Mouse (Mus musculus): ENCODE results near the gene 5730409E04Rik. TPM values are rescaled to one million over a fixed set of nuclear protein-coding genes. Genes with fewer than 3 reads are reported as not detected.
A peak's percentile ranks its signal among the peaks of the same experiment; 100 is the strongest.

Gene 5730409E04Rik
- total RNA-seq, 2 experiments from 2014 or later: 10.4 to 13.7 TPM

GRCm38 (mm10) chr4:126637446-126637845, 27.8 kb downstream of the 5730409E04Rik start:
- no peak for DNase-seq

GRCm38 (mm10) chr4:126639339-126639738, 29.7 kb downstream of the 5730409E04Rik start:
- DNase-seq: no peak

- DNase-seq: no peak
Observed at GRCm38 (mm10) chr4:126641901-126642300, 32.3 kb downstream of the 5730409E04Rik start.

- no peak for DNase-seq
Observed at GRCm38 (mm10) chr4:126643815-126644214, 34.2 kb downstream of the 5730409E04Rik start.

GRCm38 (mm10) chr4:126644333-126644963, 34.8 kb downstream of the 5730409E04Rik start:
- DNase-seq: no peak

- DNase-seq: no peak
Observed at GRCm38 (mm10) chr4:126647996-126648910, 38.6 kb downstream of the 5730409E04Rik start.

- DNase-seq: no peak
Observed at GRCm38 (mm10) chr4:126653148-126653547, 43.5 kb downstream of the 5730409E04Rik start.

- peak; percentile 13 for DNase-seq
Observed at GRCm38 (mm10) chr4:126655356-126655755, 45.7 kb downstream of the 5730409E04Rik start.

- no peak for DNase-seq
Observed at GRCm38 (mm10) chr4:126661249-126661648, 51.6 kb downstream of the 5730409E04Rik start.

Small RNA genes lying within 50 kb of the gene (microRNA-seq; reads per million reads assigned to microRNA genes)
- not detected for gene Mir7119

Other genes with a start within 250 kb of the 5730409E04Rik start
- gene Ago3, start 180.3 kb upstream of the 5730409E04Rik start, total RNA-seq (2021): 10 to 100 TPM; 11.1 to 18.3 TPM
- gene Ago1, start 141.2 kb upstream of the 5730409E04Rik start, total RNA-seq (2021): 10 to 100 TPM; 27.1 to 34.1 TPM
- 1 to 10 TPM; 4.0 to 6.4 TPM for gene Ago4, start 76.3 kb upstream of the 5730409E04Rik start, total RNA-seq (2021)
- 1 to 10 TPM; 8.5 to 8.9 TPM for gene Clspn, start 52.9 kb upstream of the 5730409E04Rik start, total RNA-seq (2021)
- gene Psmb2, start 67.8 kb downstream of the 5730409E04Rik start, total RNA-seq (2021): 100 to 1,000 TPM; 169 to 184 TPM
- gene Tfap2e, start 126.4 kb downstream of the 5730409E04Rik start, total RNA-seq (2021): not detected
- 10 to 100 TPM; 22.0 to 23.1 TPM for gene Ncdn, start 143.6 kb downstream of the 5730409E04Rik start, total RNA-seq (2021)
- 10 to 100 TPM; 26.6 to 33.5 TPM for gene AU040320, start 143.7 kb downstream of the 5730409E04Rik start, total RNA-seq (2021)